Mouse (Mus musculus): ENCODE data around the gene Tmem181a. TPM values are rescaled to one million over a fixed set of nuclear protein-coding genes. Genes with fewer than 3 reads are reported as not detected.

The Tmem181a gene
- 1 to 10 TPM; 8.5 to 8.8 TPM for total RNA-seq (2023)

DNA sequence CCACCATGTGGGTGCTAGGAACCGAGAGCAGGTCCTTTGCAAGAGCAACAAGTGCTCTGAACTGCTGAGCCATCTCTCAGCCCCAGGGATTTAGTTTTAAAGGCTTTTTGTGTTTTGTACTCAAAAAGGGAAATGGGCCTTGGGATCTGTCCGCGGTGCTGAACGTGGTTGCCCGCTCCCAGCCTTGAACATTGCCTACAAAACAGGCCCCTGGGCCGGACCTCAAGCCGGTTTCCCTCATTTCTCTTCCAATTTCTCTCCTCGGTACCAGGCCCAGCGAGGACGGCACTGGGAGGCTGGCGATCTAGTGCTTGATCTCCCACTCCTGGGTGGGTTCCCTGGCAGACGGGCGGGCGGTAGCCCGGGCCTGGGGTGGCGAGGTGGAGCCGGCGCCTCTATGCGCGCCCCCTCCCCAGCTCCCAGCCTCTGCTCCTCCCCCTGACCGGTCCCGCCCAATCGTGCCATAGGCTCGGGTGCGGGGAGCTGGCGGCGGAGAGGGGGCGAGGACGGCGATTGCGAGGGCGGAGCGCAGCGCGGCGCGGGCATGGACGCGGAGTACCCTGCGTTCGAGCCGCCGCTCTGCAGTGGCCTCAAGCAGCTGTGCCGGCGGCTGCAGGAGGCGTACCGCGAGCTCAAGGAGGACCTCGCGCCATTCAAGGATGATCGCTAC, at the start of gene Tmem181a:
Gene Tmem181a (plus strand): TSS at position 461 of the 670 bp plus-strand sequence.

GRCm38 (mm10) chr17:6317339-6317985, 60.8 kb downstream of the Tmem181a start, which contains the start of gene Dynlt1a:
TSS of gene Dynlt1a (minus strand) at chr17:6317500.

Other genes starting within 250 kb of the Tmem181a start
- 1 to 10 TPM; 5.7 to 8.1 TPM for gene Serac1, start 177.1 kb upstream of the Tmem181a start, total RNA-seq (2023)
- gene Gtf2h5, start 177.1 kb upstream of the Tmem181a start, total RNA-seq (2023) = 10 to 100 TPM; 52.8 to 59.8 TPM
- 10 to 100 TPM; 91.9 to 92.0 TPM for gene Tulp4, start 150.4 kb upstream of the Tmem181a start, total RNA-seq (2023)
- 10 to 100 TPM in 1 of 2 experiments, 1 to 10 TPM in 1; 6.7 to 11.0 TPM for gene Dynlt1a, start 60.6 kb downstream of the Tmem181a start, total RNA-seq (2023)
- gene Dynlt1b, start 173.3 kb downstream of the Tmem181a start, total RNA-seq (2023) = 10 to 100 TPM; 73.9 to 89.5 TPM